Mouse (Mus musculus): ENCODE measurements at regions not wholly inside any gene's neighbourhood (a gene's known extent, or its start where the extent isn't known, plus 50 kb on each side); places are given as distances from the start of the nearest gene placed in this dataset.
A peak's percentile ranks its signal among the peaks of the same experiment; 100 is the strongest.
"Not testable (repeated sequence)": the region's sequence is repeated elsewhere in the genome, so short reads cannot be mapped to it uniquely, and the experiment has no call there.

DNA sequence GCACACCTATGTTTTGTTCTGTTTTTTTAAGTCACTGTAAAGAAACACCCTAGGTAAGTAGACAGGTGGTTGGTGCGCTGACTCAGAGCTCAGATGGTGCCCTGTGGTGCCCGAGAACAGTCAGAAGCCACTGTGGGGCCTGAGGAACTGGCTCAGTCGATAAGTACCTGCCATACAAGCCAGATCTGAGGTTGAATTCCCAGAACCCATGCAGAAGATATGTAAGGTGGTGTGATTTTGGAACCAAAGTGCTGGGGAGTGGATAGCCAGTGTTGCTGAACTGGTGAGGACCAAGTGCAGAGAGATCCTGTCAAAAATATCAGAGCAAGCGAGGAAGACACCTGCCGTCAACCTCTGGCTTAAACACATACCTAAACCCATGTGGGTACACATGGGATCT, 65.4 kb downstream of the Chst1 start:
- no peak for DNase-seq

DNA sequence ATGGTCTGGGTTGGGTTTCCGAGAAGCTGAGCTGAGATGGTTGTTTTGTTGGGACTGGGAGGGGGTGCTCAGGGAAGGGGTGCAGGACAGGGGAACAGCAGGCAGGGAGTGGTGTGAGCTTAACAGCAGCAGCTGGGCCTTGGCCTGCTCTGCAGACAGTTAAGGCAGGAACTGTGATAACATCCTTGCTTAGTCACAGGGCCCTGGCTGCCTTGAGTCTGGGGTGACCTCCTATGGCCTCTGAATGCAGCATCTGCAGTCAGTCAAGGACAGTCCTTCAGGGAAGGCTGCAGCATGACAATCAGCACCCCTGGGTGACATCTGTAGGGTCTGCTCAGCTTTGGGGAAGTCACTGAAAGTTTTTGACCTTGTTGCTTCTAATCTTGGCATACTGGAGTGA, 67.7 kb downstream of the Chst1 start:
- DNase-seq = peak; percentile 80

DNA sequence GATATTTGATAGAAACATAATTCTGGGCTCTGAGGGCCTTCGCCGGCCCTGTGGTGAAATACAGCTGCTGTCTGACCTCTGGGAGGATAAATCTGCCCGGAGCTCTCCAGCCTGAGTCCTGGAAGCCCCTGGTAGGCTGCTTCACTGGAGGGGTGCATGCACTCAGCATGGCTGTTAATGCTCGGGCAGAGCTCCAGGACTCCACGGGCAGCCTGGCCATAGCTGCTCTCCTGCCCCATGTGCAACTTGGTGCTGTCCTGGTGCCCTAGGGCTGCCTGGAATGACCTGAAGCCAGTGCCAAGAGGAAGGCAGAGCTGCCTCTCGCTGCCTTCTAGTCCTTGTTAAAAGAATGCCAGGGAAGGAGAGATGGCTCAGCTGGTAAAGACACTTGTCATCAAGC, 68.2 kb downstream of the Chst1 start:
- DNase-seq = peak; percentile 38

GRCm38 (mm10) chr2:92669431-92670081, 70.0 kb downstream of the Chst1 start:
- not testable (repeated sequence) for DNase-seq

- DNase-seq = peak; percentile 62
Observed at GRCm38 (mm10) chr2:92671586-92671985, 72.1 kb downstream of the Chst1 start.

GRCm38 (mm10) chr2:92672106-92672505, 72.6 kb downstream of the Chst1 start:
- DNase-seq = no peak

- peak; percentile 24 for DNase-seq
Observed at GRCm38 (mm10) chr2:92673064-92673813, 73.7 kb downstream of the Chst1 start.

GRCm38 (mm10) chr2:92673931-92674330, 74.4 kb downstream of the Chst1 start:
- peak; percentile 19 for DNase-seq

DNA sequence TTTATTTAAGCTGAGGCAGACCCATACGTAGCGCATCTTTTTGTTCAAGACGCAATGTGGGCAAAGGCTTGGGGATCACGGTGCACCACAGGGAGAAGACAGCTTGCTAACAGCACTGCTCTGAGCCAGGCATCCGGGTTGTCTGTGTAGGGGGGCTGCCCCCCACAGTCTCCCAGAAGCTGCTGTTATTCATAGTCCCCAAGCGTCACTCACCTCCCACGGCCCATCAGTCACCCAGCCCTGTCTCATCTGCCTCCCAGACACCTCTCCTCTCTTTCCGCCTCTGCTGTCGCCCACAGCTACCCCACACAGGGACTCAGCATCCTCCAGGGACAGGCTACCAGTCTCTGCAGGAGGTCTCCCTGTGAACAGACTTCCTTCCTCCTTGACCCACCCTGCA, 75.7 kb downstream of the Chst1 start:
- no peak for DNase-seq

DNA sequence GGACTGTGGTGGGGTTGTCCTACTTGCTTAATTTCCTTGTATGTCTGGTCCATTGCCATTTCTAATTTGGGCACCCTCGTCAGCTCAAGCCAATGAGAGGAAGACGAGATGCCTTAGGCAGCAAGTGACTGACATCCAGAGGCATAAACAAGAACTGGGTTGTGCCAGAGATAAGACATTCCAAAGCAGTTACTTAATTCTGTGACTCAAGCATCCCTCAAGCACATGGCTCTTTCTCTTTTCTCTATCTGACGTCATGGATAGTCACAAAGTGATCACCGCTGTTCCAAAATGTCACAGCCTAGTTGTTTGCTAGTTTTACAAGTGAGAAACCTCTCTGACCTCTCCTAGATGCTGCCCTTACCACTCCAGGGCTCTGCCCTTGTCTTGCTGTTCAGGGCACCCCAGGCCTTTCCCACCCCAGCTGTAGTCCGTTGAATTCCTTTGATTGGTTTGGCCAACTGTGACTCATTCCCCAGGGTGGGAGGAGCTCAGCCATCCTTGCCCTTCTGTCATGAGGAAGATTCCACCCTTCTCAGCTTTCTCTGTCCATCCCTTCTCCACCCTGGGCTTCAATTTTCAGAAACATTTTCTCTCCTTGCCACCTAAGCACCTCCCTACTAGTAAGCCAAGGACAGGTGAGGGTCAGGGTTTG, 78.9 kb downstream of the Chst1 start:
- DNase-seq = peak; percentile 48

GRCm38 (mm10) chr2:92678999-92679704, 79.6 kb downstream of the Chst1 start:
- no peak for DNase-seq

- no peak for DNase-seq
Observed at GRCm38 (mm10) chr2:92682256-92682655, 82.7 kb downstream of the Chst1 start.

DNA sequence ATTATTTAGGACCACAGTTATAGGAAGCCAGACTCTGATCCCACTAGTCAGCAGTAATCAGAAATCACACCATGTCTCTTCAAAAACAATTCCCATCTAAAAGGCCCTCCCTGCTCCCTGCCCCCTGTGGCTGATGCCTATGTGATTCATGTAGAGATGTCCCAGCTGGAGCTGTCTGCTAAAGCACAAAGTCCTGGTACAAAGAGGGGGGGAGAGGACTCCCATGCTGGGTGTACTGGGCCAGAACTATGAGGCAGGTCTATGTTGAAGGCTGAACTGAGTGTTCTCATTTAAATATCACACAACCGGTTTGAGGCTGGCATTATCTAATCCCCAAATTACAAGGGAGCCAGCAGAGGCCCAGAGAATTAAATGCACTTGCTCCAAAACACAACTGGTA, 88.2 kb downstream of the Chst1 start:
- no peak for DNase-seq

DNA sequence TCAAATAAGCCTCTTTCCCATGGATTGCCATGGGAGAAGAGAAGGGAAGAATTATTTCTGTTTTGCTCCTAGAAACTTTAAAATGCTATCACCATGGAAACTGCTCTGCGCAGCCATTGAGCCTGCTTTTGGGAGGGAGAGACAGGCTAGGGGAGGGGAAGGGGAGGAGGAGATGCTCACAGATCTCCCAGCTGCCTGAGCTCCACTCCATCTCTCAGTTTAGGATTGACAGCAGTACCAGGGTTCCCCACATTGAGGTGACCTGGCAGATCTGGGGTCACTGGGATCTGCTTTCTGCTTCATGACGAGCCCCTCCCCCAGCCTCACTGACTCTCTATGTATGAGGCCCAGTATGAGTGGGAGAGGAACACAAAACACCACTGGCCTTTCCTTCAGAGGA, 89.7 kb downstream of the Chst1 start:
- peak; percentile 18 for DNase-seq

GRCm38 (mm10) chr2:92690304-92690703, 90.8 kb downstream of the Chst1 start:
- DNase-seq = no peak

DNA sequence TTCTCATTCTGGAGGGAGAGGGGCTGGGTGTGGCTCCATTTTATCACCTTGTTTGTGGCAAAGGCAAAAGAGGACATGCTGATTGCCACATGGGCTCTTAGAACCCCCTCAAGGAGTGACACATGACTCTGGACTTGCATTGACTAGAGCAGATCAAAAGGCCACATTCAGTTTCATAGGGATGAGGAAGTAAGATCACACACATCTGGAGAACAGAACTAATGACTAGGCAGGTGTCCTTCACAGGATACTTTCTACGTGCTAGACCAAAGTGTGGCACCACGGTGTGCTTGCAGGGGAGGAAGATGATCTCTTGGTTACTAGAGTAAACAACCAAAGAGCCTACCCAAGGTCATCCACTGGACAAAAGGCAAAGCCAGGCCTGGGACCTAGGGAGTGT, 91.9 kb downstream of the Chst1 start:
- DNase-seq = no peak

- DNase-seq = peak; percentile 15
Observed at GRCm38 (mm10) chr2:92692623-92693022, 93.1 kb downstream of the Chst1 start.

DNA sequence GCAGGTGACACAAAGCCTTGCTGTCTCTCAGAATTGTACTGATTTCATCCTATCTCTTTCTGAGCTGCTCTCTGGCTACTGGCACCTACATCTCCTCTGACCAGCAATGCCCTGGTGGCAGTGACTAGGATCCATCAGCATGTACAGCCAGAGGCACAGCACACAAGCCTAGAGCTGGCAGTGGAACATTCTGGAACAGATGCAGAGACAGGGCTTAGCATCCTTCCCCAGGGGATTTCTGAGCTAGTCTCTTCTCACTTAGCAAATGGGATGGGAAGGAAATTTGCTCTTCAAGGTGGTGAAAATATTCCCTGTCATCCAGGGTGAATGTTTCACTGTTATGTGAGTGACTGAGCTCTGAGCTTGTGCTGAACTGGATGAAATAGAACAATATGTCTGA, 93.5 kb downstream of the Chst1 start:
- no peak for DNase-seq

GRCm38 (mm10) chr2:92694797-92695196, 95.3 kb downstream of the Chst1 start:
- DNase-seq = no peak

DNA sequence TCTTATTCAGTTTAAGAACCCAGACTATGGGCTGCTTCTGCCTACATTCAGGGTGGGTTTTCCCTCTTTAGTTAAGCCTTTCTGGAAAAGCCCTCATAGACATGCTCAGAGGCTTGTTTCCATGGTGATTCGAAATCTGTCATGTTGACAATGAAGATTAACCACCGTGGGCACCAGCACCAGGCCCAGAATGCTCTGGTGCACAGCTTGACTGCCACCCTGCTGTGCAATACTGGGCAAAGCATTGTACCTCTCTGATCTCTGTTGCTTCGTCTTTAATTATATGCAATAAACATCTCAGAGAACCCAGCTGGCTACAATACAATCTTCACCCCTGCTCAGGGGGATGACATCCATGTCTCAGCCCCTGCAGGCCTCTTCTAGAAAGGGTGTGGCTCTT, 96.4 kb downstream of the Chst1 start:
- DNase-seq = no peak

- no peak for DNase-seq
Observed at GRCm38 (mm10) chr2:92697721-92698120, 98.2 kb downstream of the Chst1 start.

DNA sequence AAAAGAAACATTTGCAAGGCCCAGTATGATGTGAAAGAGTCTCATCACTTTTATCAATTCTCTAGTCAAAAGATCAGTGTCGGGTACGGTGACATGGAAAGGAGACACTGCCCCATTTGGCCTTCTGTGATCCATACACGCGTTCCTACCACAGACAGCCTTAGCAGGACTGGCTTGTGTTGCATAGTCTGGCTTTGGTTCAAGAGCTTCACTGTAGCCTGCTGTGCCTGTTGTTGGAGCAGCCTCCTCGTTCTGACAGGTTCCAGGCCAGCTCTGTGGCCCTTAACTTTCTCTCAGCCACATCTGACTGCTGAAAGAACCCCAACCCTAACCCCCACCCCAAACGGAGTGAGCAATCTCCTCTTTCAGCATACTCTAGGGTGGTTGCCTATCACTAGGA, 99.9 kb downstream of the Chst1 start:
- DNase-seq = no peak

DNA sequence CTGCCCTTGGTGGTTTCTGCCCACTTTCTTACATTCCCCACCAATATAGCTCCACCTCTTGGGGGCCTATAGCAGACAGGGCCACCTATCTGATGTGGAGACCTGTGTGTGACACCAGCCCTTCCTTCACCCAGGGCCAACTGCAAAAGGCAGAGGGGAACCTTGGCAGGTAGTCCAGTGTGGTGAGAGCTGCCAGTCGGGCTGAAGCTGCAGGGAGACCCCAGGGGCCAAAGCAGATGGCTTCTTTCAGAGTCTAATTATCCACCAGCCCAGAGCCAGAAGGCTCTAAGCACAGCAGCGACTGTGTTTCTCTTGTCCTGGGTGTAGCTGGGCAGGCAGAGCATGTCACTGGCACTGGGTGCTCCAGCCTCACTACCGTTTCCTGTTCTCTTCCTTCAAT, 104.5 kb downstream of the Chst1 start:
- no peak for DNase-seq
